Mouse (Mus musculus): Measurements from ENCODE around the gene Rassf3. TPM values are rescaled to one million over a fixed set of nuclear protein-coding genes. Genes with fewer than 3 reads are reported as not detected.

The Rassf3 gene
- total and polyA plus RNA-seq, 2 experiments from 2014 or later, result 3.0 to 5.8 TPM

- TF ChIP-seq CTCF (IDR thresholded peaks at IDR 0.05), result no peak
- WGBS, result 54% methylated on average over 2 of the region's 2 CpGs
- peaks cover 9% of the 10 kb centered on the region for H3K4me1 ChIP-seq (ENCODE audit: insufficient read depth, low read length)
- no peaks in the 10 kb centered on the region for H3K36me3 ChIP-seq (ENCODE audit: insufficient read depth, low read length)
- DNase-seq (ENCODE audit: low spot score) (peak; percentile 58), ATAC-seq (ENCODE audit: low FRiP score) (no peak)
- H3K4me2 ChIP-seq (ENCODE audit: low read depth, low read length, poor library complexity, severe bottlenecking), result no peak overlapping the region
- no peak overlapping the region for H3K4me3 ChIP-seq (ENCODE audit: low read depth, low read length)
- H3K27me3 ChIP-seq (ENCODE audit: insufficient read depth, low read length), result no peaks in the 10 kb centered on the region
- H3K9ac ChIP-seq (replicated peaks; ENCODE audit: low read length, poor library complexity, severe bottlenecking), result no peak overlapping the region
- no peak overlapping the region for H3K27ac ChIP-seq (ENCODE audit: low read depth, low read length)
- no peaks in the 10 kb centered on the region for H3K9me3 ChIP-seq (ENCODE audit: low read length)
These were observed 47.1 kb downstream of the Rassf3 start for GRCm38 (mm10) chr10:121429089-121429488.

GRCm38 (mm10) chr10:121428011-121428711, 48.0 kb downstream of the Rassf3 start:
- H3K27ac ChIP-seq (ENCODE audit: low read depth, low read length), result no peak overlapping the region
- no peaks in the 10 kb centered on the region for H3K9me3 ChIP-seq (ENCODE audit: low read length)
- H3K9ac ChIP-seq (replicated peaks; ENCODE audit: low read length, poor library complexity, severe bottlenecking), result no peak overlapping the region
- no peak overlapping the region for H3K4me3 ChIP-seq (ENCODE audit: low read depth, low read length)
- no peaks in the 10 kb centered on the region for H3K27me3 ChIP-seq (ENCODE audit: insufficient read depth, low read length)
- WGBS, result 83% methylated on average over 15 of the region's 15 CpGs
- no peak for ATAC-seq (ENCODE audit: low FRiP score)
- TF ChIP-seq CTCF (IDR thresholded peaks at IDR 0.05), result no peak
- H3K4me2 ChIP-seq (ENCODE audit: low read depth, low read length, poor library complexity, severe bottlenecking), result no peak overlapping the region
- no peaks in the 10 kb centered on the region for H3K36me3 ChIP-seq (ENCODE audit: insufficient read depth, low read length)
- peaks cover 11% of the 10 kb centered on the region for H3K4me1 ChIP-seq (ENCODE audit: insufficient read depth, low read length)
- no peak for DNase-seq (ENCODE audit: low spot score)

- Histone ChIP-seq H3K9me3 (ENCODE audit: low read length) (no peaks in the 10 kb centered on the region), H3K4me2 (ENCODE audit: low read depth, low read length, poor library complexity, severe bottlenecking) (no peak overlapping the region), H3K27ac (ENCODE audit: low read depth, low read length) (no peak overlapping the region), H3K36me3 (ENCODE audit: insufficient read depth, low read length) (no peaks in the 10 kb centered on the region), H3K9ac (replicated peaks; ENCODE audit: low read length, poor library complexity, severe bottlenecking) (no peak overlapping the region), H3K27me3 (ENCODE audit: insufficient read depth, low read length) (no peaks in the 10 kb centered on the region), H3K4me3 (ENCODE audit: low read depth, low read length) (no peak overlapping the region), H3K4me1 (ENCODE audit: insufficient read depth, low read length) (peaks cover 7% of the 10 kb centered on the region)
- DNase-seq (ENCODE audit: low spot score), result no peak
- 62% methylated on average over 5 of the region's 5 CpGs for WGBS
- no peak for ATAC-seq (ENCODE audit: low FRiP score)
- TF ChIP-seq CTCF (IDR thresholded peaks at IDR 0.05), result peak; percentile 54
These were observed 49.0 kb downstream of the Rassf3 start for GRCm38 (mm10) chr10:121427136-121427535.

GRCm38 (mm10) chr10:121426458-121427070, 49.6 kb downstream of the Rassf3 start:
- ATAC-seq (ENCODE audit: low FRiP score) (no peak), DNase-seq (ENCODE audit: low spot score) (no peak)
- H3K4me2 ChIP-seq (ENCODE audit: low read depth, low read length, poor library complexity, severe bottlenecking), result no peak overlapping the region
- H3K36me3 ChIP-seq (ENCODE audit: insufficient read depth, low read length), result no peaks in the 10 kb centered on the region
- no peaks in the 10 kb centered on the region for H3K27me3 ChIP-seq (ENCODE audit: insufficient read depth, low read length)
- H3K9me3 ChIP-seq (ENCODE audit: low read length), result no peaks in the 10 kb centered on the region
- H3K9ac ChIP-seq (replicated peaks; ENCODE audit: low read length, poor library complexity, severe bottlenecking), result no peak overlapping the region
- 47% methylated on average over 5 of the region's 5 CpGs for WGBS
- TF ChIP-seq CTCF (IDR thresholded peaks at IDR 0.05), result no peak
- H3K4me3 ChIP-seq (ENCODE audit: low read depth, low read length), result no peak overlapping the region
- H3K27ac ChIP-seq (ENCODE audit: low read depth, low read length), result no peak overlapping the region
- H3K4me1 ChIP-seq (ENCODE audit: insufficient read depth, low read length), result peaks cover 7% of the 10 kb centered on the region

- ATAC-seq (ENCODE audit: low FRiP score), result no peak
- Histone ChIP-seq H3K9me3 (ENCODE audit: low read length) (no peaks in the 10 kb centered on the region), H3K27ac (ENCODE audit: low read depth, low read length) (no peak overlapping the region), H3K36me3 (ENCODE audit: insufficient read depth, low read length) (no peaks in the 10 kb centered on the region), H3K4me1 (ENCODE audit: insufficient read depth, low read length) (peaks cover 7% of the 10 kb centered on the region), H3K27me3 (ENCODE audit: insufficient read depth, low read length) (no peaks in the 10 kb centered on the region), H3K4me2 (ENCODE audit: low read depth, low read length, poor library complexity, severe bottlenecking) (no peak overlapping the region), H3K9ac (replicated peaks; ENCODE audit: low read length, poor library complexity, severe bottlenecking) (no peak overlapping the region), H3K4me3 (ENCODE audit: low read depth, low read length) (no peak overlapping the region)
- DNase-seq (ENCODE audit: low spot score), result no peak
- WGBS, result 72% methylated on average over 14 of the region's 14 CpGs
- no peak for TF ChIP-seq CTCF (IDR thresholded peaks at IDR 0.05)
These were observed 50.6 kb downstream of the Rassf3 start for GRCm38 (mm10) chr10:121425506-121426025.

GRCm38 (mm10) chr10:121425079-121425478, 51.1 kb downstream of the Rassf3 start:
- peaks cover 6% of the 10 kb centered on the region for H3K4me1 ChIP-seq (ENCODE audit: insufficient read depth, low read length)
- H3K9me3 ChIP-seq (ENCODE audit: low read length), result no peaks in the 10 kb centered on the region
- H3K27me3 ChIP-seq (ENCODE audit: insufficient read depth, low read length), result no peaks in the 10 kb centered on the region
- DNase-seq (ENCODE audit: low spot score) (no peak), ATAC-seq (ENCODE audit: low FRiP score) (no peak)
- H3K36me3 ChIP-seq (ENCODE audit: insufficient read depth, low read length), result no peaks in the 10 kb centered on the region
- no peak overlapping the region for H3K27ac ChIP-seq (ENCODE audit: low read depth, low read length)
- WGBS, result 87% methylated on average over 5 of the region's 5 CpGs
- TF ChIP-seq CTCF (IDR thresholded peaks at IDR 0.05), result no peak
- H3K4me3 ChIP-seq (ENCODE audit: low read depth, low read length), result no peak overlapping the region
- no peak overlapping the region for H3K4me2 ChIP-seq (ENCODE audit: low read depth, low read length, poor library complexity, severe bottlenecking)
- no peak overlapping the region for H3K9ac ChIP-seq (replicated peaks; ENCODE audit: low read length, poor library complexity, severe bottlenecking)

All from midbrain, postnatal 0 days (tissue).